Mouse (Mus musculus): Measurements from ENCODE around the gene Ifrd1.
"Not testable (repeated sequence)": the region's sequence is repeated elsewhere in the genome, so short reads cannot be mapped to it uniquely, and the experiment has no call there.

The Ifrd1 gene

GRCm38 (mm10) chr12:40248454-40249180 is at the start of gene Ifrd1:
Gene Ifrd1 (minus strand): TSS chr12:40248504.
- no peak for DNase-seq (ENCODE audit: low spot score in 2 of 2)

GRCm38 (mm10) chr12:40286539-40286938 is 38.2 kb upstream of the Ifrd1 start:
- no peak for DNase-seq (ENCODE audit: low spot score in 2 of 2)

- no peak for DNase-seq (ENCODE audit: low spot score in 2 of 2)
Measured at GRCm38 (mm10) chr12:40280596-40281325, 32.5 kb upstream of the Ifrd1 start.

- DNase-seq (ENCODE audit: low spot score in 2 of 2) = no peak
Measured at GRCm38 (mm10) chr12:40277581-40277980, 29.3 kb upstream of the Ifrd1 start.

- no peak for DNase-seq (ENCODE audit: low spot score in 2 of 2)
Measured at GRCm38 (mm10) chr12:40274931-40275330, 26.6 kb upstream of the Ifrd1 start.

GRCm38 (mm10) chr12:40273339-40273738 is 25.0 kb upstream of the Ifrd1 start:
- DNase-seq (ENCODE audit: low spot score in 2 of 2) = no peak

- no peak for DNase-seq (ENCODE audit: low spot score in 2 of 2)
Measured at GRCm38 (mm10) chr12:40272710-40273109, 24.4 kb upstream of the Ifrd1 start.

GRCm38 (mm10) chr12:40268313-40268712 is 20.0 kb upstream of the Ifrd1 start:
- DNase-seq (ENCODE audit: low spot score in 2 of 2) = no peak

- DNase-seq (ENCODE audit: low spot score in 2 of 2) = no peak
Measured at GRCm38 (mm10) chr12:40263712-40264111, 15.4 kb upstream of the Ifrd1 start.

GRCm38 (mm10) chr12:40263006-40263405 is 14.7 kb upstream of the Ifrd1 start:
- no peak for DNase-seq (ENCODE audit: low spot score in 2 of 2)

GRCm38 (mm10) chr12:40258462-40259000 is 10.2 kb upstream of the Ifrd1 start:
- DNase-seq (ENCODE audit: low spot score in 2 of 2) = no peak

- peak; percentile 44 to 69 for DNase-seq (ENCODE audit: low spot score in 2 of 2)
Measured at GRCm38 (mm10) chr12:40257226-40257625, 8.9 kb upstream of the Ifrd1 start.

GRCm38 (mm10) chr12:40256543-40256942 is 8.2 kb upstream of the Ifrd1 start:
- no peak for DNase-seq (ENCODE audit: low spot score in 2 of 2)

GRCm38 (mm10) chr12:40256033-40256432 is 7.7 kb upstream of the Ifrd1 start:
- DNase-seq (ENCODE audit: low spot score in 2 of 2) = no peak

- not testable (repeated sequence) for DNase-seq (ENCODE audit: low spot score in 2 of 2)
Measured at GRCm38 (mm10) chr12:40255310-40255709, 7.0 kb upstream of the Ifrd1 start.

- no peak for DNase-seq (ENCODE audit: low spot score in 2 of 2)
Measured at GRCm38 (mm10) chr12:40254729-40255128, 6.4 kb upstream of the Ifrd1 start.

- DNase-seq (ENCODE audit: low spot score in 2 of 2) = no peak
Measured at GRCm38 (mm10) chr12:40253241-40253640, 4.9 kb upstream of the Ifrd1 start.

- peak; percentile 13 to 21 for DNase-seq (ENCODE audit: low spot score in 2 of 2)
Measured at GRCm38 (mm10) chr12:40250256-40250655, 2.0 kb upstream of the Ifrd1 start.

GRCm38 (mm10) chr12:40247976-40248375 is 328 bp downstream of the Ifrd1 start:
- peak; percentile 59 to 61 for DNase-seq (ENCODE audit: low spot score in 2 of 2)

GRCm38 (mm10) chr12:40247384-40247783 is 920 bp downstream of the Ifrd1 start:
- DNase-seq (ENCODE audit: low spot score in 2 of 2) = no peak

GRCm38 (mm10) chr12:40245434-40245970 is 2.8 kb downstream of the Ifrd1 start:
- DNase-seq (ENCODE audit: low spot score in 2 of 2) = no peak

GRCm38 (mm10) chr12:40244926-40245325 is 3.4 kb downstream of the Ifrd1 start:
- DNase-seq (ENCODE audit: low spot score in 2 of 2) = no peak

GRCm38 (mm10) chr12:40243821-40244221 is 4.5 kb downstream of the Ifrd1 start:
- DNase-seq (ENCODE audit: low spot score in 2 of 2) = peak in 1 of 2 experiments; percentile 63
